Mouse (Mus musculus) olfactory bulb, adult 2 months (tissue): ENCODE results near the gene Tle1. TPM values are rescaled to one million over a fixed set of nuclear protein-coding genes. Genes with fewer than 3 reads are reported as not detected.

Source experiments
- H3K27ac ChIP-seq: fragments of 200-500 bp; 2 replicates; pipeline ENCODE4 v1.5.1; 2012; ENCODE audit warnings: low read depth, low read length; ENCODE audit not compliant: insufficient read depth
- H3K4me1 ChIP-seq: fragments of 200-500 bp; 2 replicates; pipeline ENCODE4 v1.6.1; 2012; ENCODE audit warnings: low read length; ENCODE audit not compliant: control insufficient read depth, insufficient read depth
- H3K4me3 ChIP-seq: fragments of 200-500 bp; 2 replicates; pipeline ENCODE4 v1.5.1; 2012; ENCODE audit warnings: mild to moderate bottlenecking, low read depth, low read length, moderate library complexity; ENCODE audit not compliant: insufficient read depth
- CTCF ChIP-seq: fragments of 200-500 bp; IDR thresholded peaks from 2 replicates; pipeline ENCODE4 v1.5.1; 2012; ENCODE audit warnings: low read depth, mild to moderate bottlenecking, low read length, moderate library complexity; ENCODE audit not compliant: insufficient read depth
- POLR2A ChIP-seq: fragments of 200-500 bp; IDR thresholded peaks from 2 replicates; pipeline ENCODE4 v1.6.1; 2012; ENCODE audit warnings: mild to moderate bottlenecking, low read depth, low read length, moderate library complexity; ENCODE audit not compliant: insufficient read depth
- WGBS: fragments of 180-500 bp; shearing (Covaris S2); methylation state at CpG from one replicate; pipeline ENCODE4 v1.1.7; 2018; 5-methylcytosine and 5-hydroxymethylcytosine counted together
- polyA plus RNA-seq: library from polyadenylated mRNA; stranded (reverse); fragments of >200 nt; gene quantifications from 2 replicates; pipeline ENCODE4 v1.2.4, GENCODE M21; 2012; ENCODE audit warnings: low replicate concordance; ENCODE audit not compliant: missing spikeins, insufficient read depth, insufficient read length

Tle1 gene
- polyA plus RNA-seq, 1 experiment: not detected

DNA sequence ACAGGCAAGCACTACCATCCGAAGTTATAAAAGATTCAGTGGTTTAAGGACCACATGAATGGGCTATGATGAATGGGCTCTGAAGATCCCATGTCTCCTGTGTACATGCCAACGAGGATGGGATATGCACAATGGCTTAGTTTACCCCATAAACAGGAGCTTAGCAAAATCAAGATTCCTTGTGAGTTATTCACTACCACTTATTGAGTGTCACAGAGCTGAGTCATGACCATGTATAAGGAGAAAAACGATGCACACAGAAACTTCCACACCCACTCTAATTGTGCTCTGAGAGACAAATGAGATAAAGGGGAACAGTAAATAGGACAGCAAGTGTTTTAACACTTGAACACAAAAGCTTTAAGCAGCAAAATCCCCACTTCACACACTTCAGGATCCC lies 60.0 kb downstream of the Tle1 start:
- peaks cover 5% of the 10 kb centered on the region; the same call in 1 of the 2 replicates for H3K4me1 ChIP-seq
- TF ChIP-seq CTCF (no peak), POLR2A (no peak)
- no peak overlapping the region for H3K4me3 ChIP-seq
- WGBS: 36% methylated on average over 3 of the region's 3 CpGs
- H3K27ac ChIP-seq: no peak overlapping the region

DNA sequence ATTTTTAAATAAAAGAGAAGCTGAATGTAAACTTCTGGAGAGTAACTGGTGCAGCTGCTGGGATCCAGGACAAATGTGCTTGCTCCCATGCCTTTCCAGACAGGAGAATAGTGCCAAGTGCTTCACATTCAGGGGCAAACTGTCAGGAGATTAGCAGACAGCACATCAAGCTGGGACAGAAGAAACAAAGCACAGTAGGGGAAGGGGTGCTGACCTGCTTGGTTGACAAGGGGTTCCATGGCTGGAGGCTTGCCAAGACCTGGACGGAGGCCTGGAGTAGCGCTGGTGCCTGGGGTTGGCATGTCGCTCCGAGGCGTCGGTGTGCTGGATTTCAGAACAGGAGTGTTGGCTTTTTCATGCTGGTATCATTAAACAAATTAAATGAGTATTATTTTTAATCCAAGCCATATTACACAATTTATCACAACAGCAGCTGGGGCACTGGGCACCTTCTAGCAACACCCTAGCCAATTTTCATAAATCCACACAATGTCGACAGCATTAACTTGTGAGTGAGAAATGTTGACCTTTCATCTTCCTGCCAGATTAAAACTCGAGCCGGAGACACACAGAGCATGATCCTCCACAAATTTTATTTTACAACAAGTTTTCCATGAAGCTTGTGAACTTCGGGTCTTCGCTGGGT lies 61.1 kb downstream of the Tle1 start:
- H3K27ac ChIP-seq: no peak overlapping the region
- no peak for TF ChIP-seq POLR2A
- no peak for TF ChIP-seq CTCF
- H3K4me1 ChIP-seq: peaks cover 5% of the 10 kb centered on the region; the same call in 1 of the 2 replicates
- WGBS: 76% methylated on average over 11 of the region's 11 CpGs
- H3K4me3 ChIP-seq: no peak overlapping the region

DNA sequence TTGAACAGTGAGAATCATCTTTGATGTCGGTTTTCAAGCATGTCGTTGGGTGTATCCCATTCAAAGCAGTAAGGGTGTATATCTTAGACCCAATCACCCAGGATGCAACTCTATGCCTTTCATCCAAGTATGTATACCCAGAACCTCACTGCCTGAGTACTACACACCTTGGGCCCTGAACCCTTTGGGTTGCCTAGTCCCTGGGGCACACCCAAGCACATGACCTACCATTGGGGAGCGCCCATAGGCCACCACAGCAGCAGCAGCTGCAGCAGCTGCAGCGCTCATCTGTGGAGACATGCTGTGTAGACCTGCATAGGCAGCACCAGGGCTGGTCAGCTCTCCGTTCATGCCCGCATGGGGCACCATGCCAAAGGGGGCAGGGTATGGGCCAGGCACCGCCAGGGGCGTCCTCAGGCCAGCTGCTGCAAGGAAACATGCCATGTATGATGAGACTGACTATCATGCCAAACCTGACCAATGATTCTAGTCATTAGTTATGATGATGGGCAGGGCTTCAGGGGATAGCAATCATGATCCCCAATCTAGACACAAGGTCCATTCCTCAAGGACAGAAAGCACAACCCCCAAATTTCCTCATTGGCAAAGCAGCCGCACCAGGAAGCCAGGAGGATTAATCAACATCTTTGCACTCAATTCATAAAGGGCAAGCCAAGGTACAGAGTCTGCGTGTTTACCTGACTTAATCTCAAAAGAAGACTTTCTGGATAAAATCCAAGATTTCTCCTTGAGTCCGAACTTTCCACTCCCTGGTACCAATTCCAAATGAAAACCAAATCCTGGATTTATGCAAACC lies 62.2 kb downstream of the Tle1 start:
- 85% methylated on average over 11 of the region's 11 CpGs for WGBS
- Histone ChIP-seq H3K4me3 (no peak overlapping the region), H3K4me1 (peaks cover 5% of the 10 kb centered on the region; the same call in 1 of the 2 replicates), H3K27ac (no peak overlapping the region)
- TF ChIP-seq POLR2A: no peak
- TF ChIP-seq CTCF: no peak

DNA sequence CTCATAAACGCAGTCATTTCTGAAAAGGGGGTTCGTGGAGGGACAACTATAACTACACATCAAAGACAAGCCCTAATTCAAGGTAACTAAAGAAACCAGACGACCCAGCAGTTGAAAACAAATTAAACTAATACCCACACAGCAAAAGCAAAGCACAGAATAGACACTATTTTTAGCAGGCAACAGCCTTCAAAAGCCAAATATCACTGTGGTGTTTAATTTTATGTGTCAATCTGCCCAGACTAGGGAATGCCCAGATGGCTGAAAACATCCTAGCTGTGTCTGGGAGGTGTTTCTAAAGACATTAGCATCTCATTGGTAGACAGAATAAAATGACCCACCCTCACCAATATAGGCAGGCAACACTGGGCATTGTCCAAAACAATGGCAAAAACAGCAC lies 68.1 kb downstream of the Tle1 start:
- no peaks in the 10 kb centered on the region for H3K4me1 ChIP-seq
- 57% methylated on average over 3 of the region's 3 CpGs for WGBS
- H3K27ac ChIP-seq: no peak overlapping the region
- H3K4me3 ChIP-seq: no peak overlapping the region
- no peak for TF ChIP-seq POLR2A
- no peak for TF ChIP-seq CTCF

DNA sequence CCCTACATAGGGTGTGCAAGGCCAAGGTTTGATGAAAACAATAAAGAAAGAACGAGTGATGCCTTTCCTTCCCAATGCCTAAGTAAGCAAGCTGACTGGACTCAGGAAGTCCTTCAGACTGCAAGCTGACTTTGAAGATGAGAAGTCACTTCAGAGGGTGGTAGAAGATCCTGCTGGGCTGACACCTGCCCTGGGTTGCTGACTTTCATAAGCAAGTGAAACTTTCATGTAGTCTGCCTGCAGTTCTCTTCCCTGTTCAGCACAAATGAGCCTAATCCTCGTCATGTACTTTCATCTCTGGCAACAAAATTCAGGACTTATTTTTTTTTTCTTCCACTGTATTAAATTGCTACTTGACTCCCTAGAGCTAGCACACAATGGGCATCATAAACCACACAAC lies 73.1 kb downstream of the Tle1 start:
- 84% methylated on average over 2 of the region's 2 CpGs for WGBS
- no peak overlapping the region for H3K27ac ChIP-seq
- H3K4me1 ChIP-seq: no peaks in the 10 kb centered on the region
- no peak overlapping the region for H3K4me3 ChIP-seq
- TF ChIP-seq CTCF (no peak), POLR2A (no peak)

DNA sequence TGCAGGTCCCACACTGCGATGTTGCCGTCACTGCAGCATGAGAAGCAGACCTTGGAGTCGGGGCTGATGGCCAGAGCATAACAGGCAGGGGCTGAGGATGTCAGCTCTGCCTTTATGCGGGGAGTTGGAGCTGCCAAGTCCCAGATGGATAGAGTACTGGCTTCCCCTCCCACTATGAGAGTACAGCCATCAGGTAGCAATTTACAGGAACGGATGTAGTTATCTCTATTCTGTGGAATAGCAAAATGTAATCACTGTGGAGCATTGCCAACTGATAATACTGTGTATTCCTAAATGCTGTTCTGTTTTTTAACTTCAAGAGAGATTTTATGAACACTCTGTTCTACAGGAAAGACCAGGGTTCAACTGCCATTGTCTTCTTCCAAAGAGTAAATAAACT lies 75.9 kb downstream of the Tle1 start:
- WGBS: 76% methylated on average over 5 of the region's 5 CpGs
- Histone ChIP-seq H3K27ac (no peak overlapping the region), H3K4me3 (no peak overlapping the region), H3K4me1 (no peaks in the 10 kb centered on the region)
- no peak for TF ChIP-seq POLR2A
- no peak for TF ChIP-seq CTCF

DNA sequence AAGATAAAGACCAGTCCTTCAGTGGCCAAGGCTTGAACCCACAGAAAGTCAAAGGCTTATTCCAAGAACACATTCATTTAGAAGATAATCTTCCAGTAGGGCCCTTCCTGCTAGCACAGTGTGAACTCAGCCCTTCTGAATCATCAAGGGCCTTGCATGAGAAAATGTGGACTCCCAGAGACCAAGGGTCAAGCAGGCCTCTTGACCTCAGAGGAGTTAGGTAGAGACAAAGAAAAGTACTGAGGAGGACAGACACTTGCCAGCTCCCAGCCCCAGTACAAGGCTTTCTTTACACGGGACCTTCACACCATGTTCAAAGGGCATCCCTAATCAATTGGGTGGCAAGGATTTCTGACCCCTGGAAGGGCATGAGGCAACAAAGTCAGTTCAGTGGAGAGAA lies 77.9 kb downstream of the Tle1 start:
- Histone ChIP-seq H3K4me3 (no peak overlapping the region), H3K4me1 (no peaks in the 10 kb centered on the region), H3K27ac (no peak overlapping the region)
- no peak for TF ChIP-seq POLR2A
- TF ChIP-seq CTCF: no peak
- WGBS: 79% methylated on average over 1 of the region's 1 CpGs

DNA sequence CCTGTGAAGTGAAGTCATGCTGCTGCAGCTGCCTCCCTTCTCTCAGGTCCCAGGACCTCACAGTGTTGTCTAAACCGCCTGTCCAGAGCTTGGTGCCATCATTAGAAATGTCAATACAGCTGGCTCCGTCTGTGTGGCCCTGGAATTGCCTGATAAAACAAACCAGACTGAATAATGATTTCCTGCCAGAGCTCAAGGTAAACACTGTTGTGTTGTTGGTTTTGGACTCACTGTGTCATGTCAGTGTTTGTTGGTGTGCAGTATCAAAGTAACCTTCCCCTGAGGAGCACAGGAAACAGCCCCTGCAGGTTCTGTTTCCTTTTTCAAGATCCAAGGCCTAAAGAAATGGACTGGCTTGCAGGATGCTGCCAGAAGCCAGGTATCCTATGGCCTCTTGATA lies 78.4 kb downstream of the Tle1 start:
- TF ChIP-seq POLR2A: no peak
- no peak for TF ChIP-seq CTCF
- Histone ChIP-seq H3K27ac (no peak overlapping the region), H3K4me3 (no peak overlapping the region), H3K4me1 (no peaks in the 10 kb centered on the region)
- 89% methylated on average over 2 of the region's 2 CpGs for WGBS

DNA sequence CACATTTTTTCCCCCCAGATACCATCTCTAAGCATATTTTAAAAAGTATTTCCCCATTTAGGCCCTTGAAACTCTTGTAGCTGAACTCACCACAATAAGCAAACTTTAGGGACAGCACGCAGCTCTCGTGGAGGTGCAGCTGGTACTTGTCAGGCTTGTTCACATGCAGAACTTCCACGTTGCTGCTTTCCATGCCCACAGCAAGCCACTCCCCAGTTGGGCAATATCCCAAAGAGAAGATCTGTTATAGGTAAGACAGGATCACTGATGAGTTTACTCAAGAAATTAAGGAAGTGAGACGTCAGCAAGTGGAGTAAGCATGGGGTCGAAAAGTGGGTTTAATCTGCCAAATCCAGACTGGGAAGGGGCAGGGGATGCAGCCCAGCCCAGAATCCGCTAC lies 80.7 kb downstream of the Tle1 start:
- no peaks in the 10 kb centered on the region for H3K4me1 ChIP-seq
- WGBS: 92% methylated on average over 6 of the region's 6 CpGs
- H3K4me3 ChIP-seq: no peak overlapping the region
- TF ChIP-seq CTCF (no peak), POLR2A (no peak)
- no peak overlapping the region for H3K27ac ChIP-seq
